Mouse (Mus musculus): Measurements from ENCODE around the gene Gm26992.
"Not testable (repeated sequence)": the region's sequence is repeated elsewhere in the genome, so short reads cannot be mapped to it uniquely, and the experiment has no call there.

The Gm26992 gene

DNA sequence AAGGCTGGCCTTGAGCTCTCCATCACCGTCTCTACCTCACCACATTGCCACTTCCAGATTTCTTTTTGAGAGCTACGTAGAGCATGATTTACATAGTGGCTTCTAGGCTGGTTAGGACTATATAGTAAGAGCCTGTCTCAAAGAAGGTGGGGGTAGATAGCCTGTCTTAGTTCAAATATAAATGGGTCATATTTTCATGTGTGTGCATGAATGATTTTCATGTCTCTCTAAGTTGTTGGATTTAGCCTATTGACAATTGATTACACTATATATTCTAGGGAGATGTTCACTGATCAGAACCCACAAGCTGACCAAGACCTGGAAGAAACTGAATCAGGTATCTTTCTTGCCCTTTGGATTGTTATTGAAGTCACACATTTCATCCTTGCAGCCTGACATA lies at the start of gene Gm26992:
Gene Gm26992, plus strand, starts transcription at position 301 of the 400 bp plus-strand sequence.
- DNase-seq = no peak

DNA sequence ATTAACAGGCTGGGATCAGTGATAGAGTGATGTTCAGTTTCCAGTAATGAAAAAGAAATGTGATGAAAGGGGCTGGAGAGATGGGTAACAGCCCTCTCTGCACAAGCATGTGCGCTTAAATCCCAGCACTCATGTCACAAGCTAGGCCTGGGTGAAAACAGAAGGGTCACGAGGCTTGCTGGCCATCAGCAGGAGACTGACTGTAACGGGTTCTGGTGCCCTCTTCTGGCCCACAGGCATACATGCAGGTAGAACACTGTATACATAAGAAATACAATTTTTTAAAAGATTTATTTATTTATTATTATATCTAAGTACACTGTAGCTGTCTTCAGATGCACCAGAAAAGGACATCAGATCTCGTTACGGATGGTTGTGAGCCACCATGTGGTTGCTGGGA lies 47.6 kb upstream of the Gm26992 start:
- peak; percentile 8 for DNase-seq

DNA sequence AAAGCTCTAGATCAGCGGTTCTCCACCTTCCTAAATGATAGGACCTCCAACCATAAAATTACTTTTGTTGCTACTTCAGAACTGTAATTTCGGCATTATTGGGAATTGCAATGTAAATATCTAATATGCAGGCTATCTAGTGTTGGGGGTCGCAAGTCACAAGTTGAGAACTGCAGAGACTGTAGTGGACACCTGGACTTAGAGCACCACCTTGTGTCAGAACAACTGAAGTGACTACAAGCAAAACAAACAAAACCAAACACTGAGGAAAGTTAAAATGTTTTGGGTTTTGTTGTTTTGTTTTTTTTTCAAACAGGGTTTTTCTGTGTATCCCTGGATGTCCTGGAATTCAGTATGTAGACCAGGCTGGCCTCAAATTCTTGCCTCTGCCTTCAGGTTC lies 37.3 kb upstream of the Gm26992 start:
- DNase-seq = no peak

GRCm38 (mm10) chrX:103388131-103388530 lies 33.7 kb upstream of the Gm26992 start:
- DNase-seq = no peak

- DNase-seq = no peak
Measured at GRCm38 (mm10) chrX:103393841-103394240, 28.0 kb upstream of the Gm26992 start.

- peak; percentile 1 for DNase-seq
Measured at GRCm38 (mm10) chrX:103405021-103405420, 16.8 kb upstream of the Gm26992 start.

DNA sequence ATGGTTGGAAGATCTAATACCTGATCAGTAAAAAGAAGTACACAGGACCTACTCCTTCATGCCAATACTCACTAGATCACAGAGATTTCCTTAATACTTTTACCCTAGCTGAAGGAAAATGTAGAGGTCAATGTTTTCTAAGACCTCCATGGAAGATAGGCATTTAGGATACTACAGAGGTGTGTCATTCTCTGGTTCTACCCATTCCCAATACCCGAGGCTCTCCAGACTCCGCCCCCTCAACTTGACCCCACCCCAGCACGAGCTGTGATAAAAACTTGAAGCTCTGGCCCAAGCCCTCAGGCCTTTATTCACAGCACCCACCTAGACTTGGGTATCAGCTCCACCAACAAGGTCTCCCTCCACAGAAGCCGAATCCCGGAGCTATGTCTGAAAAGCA lies 7.6 kb upstream of the Gm26992 start, which contains the start of gene Tsx:
Gene Tsx, plus strand, starts transcription at position 301 of the 400 bp plus-strand sequence.
- DNase-seq = no peak

DNA sequence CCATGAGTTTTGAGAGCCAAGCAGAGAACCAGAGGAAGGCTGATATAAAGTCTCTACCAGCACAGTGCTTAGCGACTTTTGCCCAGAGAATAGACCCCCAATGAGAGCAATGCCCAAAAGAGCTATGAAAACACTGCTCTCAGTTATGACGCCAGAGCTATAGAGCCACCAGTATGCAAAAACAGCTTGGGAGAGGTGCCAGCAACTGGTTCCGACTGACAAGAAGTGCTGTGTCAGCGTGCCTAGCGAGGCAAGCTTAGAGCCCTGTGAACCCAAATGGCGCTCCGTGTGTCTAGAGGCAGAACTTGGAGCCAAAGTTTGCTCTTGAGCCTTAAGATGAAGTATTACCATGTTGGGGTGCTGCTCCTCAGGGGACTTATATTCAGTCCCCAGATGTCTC lies 5.9 kb downstream of the Gm26992 start:
- DNase-seq = no peak

DNA sequence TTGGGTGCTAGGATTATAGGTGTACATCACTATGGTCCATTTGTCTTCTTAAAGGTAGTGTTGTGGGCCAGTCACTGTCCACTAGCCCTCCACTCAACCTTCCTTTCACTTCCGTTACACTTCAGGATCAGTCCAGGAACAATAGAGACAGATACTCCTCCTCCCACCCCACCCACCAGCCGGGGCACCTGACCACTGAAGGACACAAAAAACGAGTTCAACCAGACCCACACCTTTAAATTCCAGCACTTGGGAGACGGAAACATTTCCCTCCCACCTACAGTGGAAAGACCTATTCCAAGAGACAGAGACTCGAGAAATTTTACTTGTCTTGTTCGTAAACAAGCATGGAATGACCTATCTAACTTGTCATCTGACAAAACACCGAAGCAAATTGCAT lies 10.5 kb downstream of the Gm26992 start:
- DNase-seq = no peak

- no peak for DNase-seq
Measured at GRCm38 (mm10) chrX:103438023-103438422, 16.2 kb downstream of the Gm26992 start.

- DNase-seq = peak; percentile 19
Measured at GRCm38 (mm10) chrX:103440803-103441202, 19.0 kb downstream of the Gm26992 start.

- DNase-seq = peak; percentile 49
Measured at GRCm38 (mm10) chrX:103443755-103444154, 21.9 kb downstream of the Gm26992 start.

DNA sequence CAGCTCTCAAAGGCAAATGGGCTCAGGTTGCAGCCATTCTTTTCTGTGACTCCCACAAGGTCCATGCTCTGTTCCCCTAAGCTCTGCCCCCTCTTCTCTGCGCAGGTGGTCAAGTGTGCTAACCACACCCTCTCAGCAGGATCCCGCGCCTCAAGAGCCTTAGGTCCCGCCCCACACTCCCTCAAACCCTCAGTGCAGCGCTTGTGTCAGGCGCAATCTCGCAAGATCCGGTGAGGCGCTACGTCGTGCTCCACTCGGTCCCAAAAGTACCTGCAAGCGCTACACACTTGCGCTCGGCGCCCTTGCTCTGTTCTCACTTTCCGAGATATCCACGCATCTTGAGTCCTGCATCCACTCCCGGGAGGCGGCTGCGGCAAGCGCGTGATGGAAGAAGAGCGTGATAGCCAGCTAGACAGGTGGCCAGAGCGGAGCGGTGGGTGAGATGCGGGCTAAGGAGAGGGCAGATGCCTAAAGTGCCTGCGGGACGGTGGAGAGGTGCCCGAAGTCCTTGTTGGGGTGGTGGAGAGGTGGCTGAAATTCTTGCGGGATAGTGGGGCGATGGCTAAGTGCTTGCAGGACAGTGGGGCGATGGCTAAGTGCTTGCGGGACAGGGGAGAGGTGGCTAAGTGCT lies 25.8 kb downstream of the Gm26992 start:
- peak; percentile 54 for DNase-seq

DNA sequence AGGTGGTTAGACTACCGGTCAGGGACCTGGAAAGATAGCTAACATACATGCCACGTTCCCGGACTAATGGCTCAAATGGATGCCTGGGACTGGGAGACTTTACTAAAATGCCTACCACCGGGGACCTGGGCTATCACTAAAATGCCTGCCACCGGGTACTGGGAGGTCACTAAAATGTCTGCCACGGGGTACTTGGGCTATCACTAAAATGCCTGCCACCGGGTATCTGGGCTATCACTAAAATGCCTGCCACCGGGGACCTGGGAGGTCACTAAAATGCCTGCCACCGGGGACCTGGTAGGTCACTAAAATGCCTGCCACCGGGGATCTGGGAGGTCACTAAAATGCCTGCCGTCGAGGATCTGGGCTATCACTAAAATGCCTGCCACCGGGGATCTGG lies 26.6 kb downstream of the Gm26992 start:
- DNase-seq = not testable (repeated sequence)

DNA sequence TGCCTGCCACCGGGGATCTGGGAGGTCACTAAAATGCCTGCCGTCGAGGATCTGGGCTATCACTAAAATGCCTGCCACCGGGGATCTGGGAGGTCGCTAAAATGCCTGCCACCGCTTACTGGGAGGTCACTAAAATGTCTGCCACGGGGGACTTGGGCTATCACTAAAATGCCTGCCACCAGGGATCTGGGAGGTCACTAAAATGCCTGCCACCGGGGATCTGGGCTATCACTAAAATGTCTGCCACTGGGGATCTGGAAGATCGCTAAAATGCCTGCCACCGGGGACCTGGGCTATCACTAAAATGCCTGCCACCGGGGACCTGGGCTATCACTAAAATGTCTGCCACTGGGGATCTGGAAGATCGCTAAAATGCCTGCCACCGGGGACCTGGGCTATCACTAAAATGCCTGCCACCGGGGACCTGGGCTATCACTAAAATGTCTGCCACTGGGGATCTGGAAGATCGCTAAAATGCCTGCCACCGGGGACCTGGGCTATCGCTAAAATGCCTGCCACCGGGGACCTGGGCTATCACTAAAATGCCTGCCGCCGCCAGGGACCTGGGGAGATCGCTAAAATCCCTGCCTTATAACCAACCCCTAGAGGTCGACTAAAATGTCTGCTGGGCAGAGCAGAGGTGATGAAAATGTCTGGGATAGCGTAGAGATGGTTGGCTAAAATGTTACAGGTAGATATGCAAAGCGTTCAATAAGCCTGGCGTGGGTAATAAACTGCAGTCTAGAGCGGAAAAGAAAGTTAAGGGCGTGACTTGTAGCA lies 27.3 kb downstream of the Gm26992 start:
- not testable (repeated sequence) for DNase-seq

- no peak for DNase-seq
Measured at GRCm38 (mm10) chrX:103452815-103453214, 31.0 kb downstream of the Gm26992 start.

GRCm38 (mm10) chrX:103460056-103460455 lies 38.2 kb downstream of the Gm26992 start:
- DNase-seq = no peak

DNA sequence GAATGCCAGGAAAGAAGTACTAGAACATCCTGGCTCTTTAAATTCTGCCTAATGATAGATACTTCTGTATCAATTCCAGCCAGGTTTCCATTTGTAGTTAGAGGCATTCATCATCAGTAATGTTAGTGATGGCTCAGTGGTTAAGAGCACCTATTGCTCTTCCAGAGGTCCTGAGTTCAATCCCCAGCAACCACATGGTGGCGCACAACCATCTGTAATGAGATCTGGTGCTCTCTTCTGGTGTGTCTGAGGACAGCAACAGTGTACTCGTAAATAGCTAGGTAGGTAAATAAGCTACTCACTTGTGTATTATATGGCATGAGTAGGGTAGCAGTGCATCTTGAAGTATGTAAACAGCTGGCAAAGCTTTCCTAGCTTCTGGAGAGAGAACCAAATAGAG lies 47.2 kb downstream of the Gm26992 start:
- no peak for DNase-seq

GRCm38 (mm10) chrX:103472346-103472745 lies 50.5 kb downstream of the Gm26992 start:
- DNase-seq = no peak

DNA sequence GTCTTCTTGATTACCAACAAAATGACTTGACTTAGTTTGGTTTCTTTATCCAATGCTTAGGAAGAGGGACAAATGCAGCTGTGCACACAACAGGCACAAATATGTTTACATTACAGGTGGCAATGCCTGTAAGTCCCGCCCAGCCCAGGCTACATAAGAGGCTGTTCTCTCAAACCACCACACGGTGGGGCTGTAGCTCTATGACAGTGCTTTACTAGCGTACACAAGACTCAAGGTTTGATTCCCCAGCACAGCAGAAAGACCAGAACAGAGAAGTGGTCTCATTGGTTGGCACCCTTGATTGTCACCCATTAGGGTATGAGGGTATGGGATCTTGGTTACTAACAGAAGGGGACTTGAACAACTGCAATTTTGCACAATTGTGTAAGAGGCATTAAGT lies 55.7 kb downstream of the Gm26992 start:
- DNase-seq = peak; percentile 54

DNA sequence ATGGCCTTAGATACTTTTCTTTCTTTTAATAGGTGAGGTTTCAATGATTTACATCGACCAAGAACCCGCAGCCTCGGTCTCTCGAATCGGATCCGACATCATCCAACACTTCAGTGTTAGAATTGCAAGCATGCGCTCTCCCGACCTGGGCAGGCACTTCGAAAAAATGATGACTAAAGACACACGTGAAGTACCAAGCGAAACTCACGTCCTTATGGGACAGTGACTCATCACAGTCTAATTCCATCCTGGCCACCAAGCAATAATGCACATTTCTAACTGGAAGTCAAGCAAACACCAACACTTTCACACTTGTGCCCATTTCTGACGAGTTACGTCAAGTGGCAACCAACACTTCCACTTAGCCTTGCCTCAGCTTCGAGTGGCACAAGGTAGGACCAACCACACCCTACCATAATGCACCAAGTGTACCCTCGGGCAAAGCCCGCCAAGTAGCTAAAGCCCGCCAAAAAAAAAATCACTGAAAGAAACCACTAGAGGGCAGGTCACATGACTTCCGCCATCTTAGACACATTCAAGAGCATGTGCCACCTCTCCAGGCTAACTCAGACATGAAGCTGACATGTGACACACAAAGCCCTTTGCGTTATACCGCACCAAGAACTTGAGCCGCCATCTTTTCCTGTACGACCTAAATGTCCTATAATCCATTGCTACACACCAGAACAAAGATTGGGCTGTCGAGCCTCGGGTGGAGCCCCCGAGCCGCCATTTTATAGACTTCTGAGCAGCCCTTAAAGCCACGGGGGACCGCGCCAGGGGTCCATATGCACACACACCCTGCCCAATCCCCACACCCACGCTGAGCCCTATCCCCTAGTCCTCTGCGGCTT lies 59.7 kb downstream of the Gm26992 start:
- no peak for DNase-seq

DNA sequence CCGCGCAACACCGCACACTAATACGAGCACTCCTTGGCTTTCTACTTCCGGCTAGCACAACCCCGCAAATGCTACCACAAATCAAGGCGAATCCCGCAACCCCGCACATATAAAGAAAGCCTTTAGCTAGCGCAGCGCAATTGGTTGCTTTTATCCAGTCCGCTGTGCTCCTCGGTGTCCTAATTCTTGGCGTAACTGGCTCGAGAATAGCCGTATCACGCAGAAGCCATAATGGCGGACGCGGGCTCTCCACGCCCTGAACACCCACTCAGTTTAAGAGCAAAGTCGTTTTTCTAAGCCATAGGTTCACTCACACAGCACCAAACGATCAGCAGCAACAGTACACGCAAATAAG lies 60.3 kb downstream of the Gm26992 start:
- no peak for DNase-seq

- DNase-seq = no peak
Measured at GRCm38 (mm10) chrX:103483047-103483446, 61.2 kb downstream of the Gm26992 start.

- peak; percentile 60 for DNase-seq
Measured at GRCm38 (mm10) chrX:103484050-103484449, 62.2 kb downstream of the Gm26992 start.
